Mouse (Mus musculus) gastrocnemius, postnatal 4 days (tissue): ENCODE results near the gene Crybb3. TPM values are rescaled to one million over a fixed set of nuclear protein-coding genes. Genes with fewer than 3 reads are reported as not detected.
"Not testable (repeated sequence)": the region's sequence is repeated elsewhere in the genome, so short reads cannot be mapped to it uniquely, and the experiment has no call there.

Experiments used
- DNase-seq, 2 experiments: peaks; one replicate each; pipeline ENCODE4 v3.0.0; 2021 to 2022; ENCODE audit warnings: low spot score in 2 of 2, mixed read lengths in 2 of 2
- long read RNA-seq, 2 experiments: library from polyadenylated mRNA; stranded (forward); transcript quantifications; one replicate each; pipeline ENCODE4 v2.0.0; 2021
- total RNA-seq, 2 experiments: library from RNA; stranded (reverse); gene quantifications; 2 replicates each; pipeline ENCODE4 v1.2.3; 2021

Gene Crybb3
- total RNA-seq = 1 to 10 TPM; 1.8 to 2.0 TPM
- long read RNA-seq, experiment 1, partial matches to known transcripts = 0 of 2 reads
- long read RNA-seq, experiment 1, other reads (novel, unspliced or antisense) = 1 of 2 reads
- long read RNA-seq, experiment 2 = 0 reads

- DNase-seq = peak in 1 of 2 experiments; percentile 41
These were observed at the start of gene Crybb3 for GRCm38 (mm10) chr5:113081439-113081838. Gene Crybb3 (minus strand): TSS chr5:113081584.

DNA sequence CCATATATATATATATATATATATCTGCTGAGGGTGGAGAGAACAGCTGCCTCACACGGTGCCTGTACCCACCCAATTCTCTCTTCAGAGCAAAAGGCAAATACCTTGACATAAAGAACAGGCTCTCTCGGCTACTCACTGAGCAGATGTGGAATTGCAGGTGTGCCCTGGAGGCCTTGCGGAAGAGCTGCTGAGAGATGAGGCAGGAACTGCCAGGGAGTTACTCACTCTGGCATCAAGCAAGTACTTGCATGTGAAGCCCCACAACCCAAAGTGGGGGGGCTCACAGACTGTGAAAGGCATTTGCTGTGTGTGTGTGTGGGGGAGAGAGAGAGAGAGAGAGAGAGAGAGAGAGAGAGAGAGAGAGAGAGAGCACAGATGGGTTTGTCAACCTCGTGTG, 47.0 kb upstream of the Crybb3 start:
- DNase-seq = no peak

DNA sequence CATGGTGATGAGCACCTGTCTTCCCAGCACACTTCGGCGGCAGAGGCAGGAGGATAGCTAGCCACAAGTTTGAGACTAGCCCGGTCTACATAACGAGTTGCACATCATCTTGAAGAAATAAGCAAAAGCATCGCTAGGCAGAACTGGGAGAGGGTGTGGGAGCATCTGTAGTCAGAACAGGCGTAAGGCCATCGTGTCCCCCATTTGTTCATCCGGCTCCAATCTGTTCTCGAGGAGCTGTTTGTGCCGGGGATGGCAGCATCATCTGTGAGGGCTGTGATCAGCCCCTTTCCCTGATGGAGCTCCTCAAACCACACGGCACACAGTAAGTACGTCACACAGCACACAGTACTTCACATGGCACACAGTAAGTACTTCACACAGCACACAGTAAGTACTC, 45.1 kb upstream of the Crybb3 start:
- no peak for DNase-seq

- DNase-seq = no peak
These were observed 42.3 kb upstream of the Crybb3 start for GRCm38 (mm10) chr5:113123693-113124092.

DNA sequence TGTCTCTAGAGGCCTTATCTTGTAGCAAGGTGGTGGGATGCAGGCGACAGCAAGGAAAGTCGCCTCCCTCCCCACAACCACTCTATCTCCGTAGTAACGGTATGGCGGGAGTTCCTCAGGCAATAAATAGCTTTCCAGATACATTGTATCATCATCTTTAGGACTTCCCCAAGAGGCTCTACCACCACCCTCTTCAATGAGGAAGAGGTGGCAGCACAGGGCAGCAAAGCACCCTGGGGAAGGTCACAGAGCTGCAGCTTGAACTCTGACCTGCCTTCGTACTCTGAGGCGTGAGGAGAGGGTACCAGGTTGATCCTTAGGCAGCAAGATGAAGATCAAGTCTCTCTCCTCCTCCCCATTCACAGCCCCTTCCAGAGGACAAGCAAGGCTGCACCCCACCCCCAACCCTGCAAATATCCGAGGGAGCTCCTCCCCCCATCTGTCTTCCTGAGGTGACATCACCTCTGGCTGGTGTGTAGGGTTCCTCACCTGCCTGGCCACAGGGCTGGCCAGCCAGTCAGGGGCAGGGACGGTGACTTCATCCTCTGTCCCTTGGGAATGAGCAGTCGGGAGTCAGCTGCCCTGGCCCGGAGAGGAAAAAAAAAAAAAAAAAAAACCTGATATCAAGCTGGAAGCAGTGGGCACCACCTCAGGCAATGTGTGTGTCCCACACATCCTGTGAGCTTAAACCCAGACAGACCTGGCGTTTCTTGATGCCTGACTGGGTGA, 41.1 kb upstream of the Crybb3 start:
- no peak for DNase-seq

DNA sequence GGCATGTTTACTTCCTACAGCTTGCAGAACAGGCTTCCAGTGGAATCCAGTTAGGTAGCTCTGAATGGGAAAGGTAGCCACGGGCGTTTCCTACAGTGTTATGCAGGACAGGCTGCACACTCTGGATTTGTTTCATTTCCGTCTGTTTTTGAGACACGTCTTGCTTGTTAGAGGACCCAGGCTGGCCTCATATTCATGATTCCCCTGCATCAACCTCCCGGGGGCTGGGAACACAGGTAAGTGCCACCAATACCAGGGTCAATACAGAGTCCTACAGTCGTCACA, 40.1 kb upstream of the Crybb3 start:
- no peak for DNase-seq

DNA sequence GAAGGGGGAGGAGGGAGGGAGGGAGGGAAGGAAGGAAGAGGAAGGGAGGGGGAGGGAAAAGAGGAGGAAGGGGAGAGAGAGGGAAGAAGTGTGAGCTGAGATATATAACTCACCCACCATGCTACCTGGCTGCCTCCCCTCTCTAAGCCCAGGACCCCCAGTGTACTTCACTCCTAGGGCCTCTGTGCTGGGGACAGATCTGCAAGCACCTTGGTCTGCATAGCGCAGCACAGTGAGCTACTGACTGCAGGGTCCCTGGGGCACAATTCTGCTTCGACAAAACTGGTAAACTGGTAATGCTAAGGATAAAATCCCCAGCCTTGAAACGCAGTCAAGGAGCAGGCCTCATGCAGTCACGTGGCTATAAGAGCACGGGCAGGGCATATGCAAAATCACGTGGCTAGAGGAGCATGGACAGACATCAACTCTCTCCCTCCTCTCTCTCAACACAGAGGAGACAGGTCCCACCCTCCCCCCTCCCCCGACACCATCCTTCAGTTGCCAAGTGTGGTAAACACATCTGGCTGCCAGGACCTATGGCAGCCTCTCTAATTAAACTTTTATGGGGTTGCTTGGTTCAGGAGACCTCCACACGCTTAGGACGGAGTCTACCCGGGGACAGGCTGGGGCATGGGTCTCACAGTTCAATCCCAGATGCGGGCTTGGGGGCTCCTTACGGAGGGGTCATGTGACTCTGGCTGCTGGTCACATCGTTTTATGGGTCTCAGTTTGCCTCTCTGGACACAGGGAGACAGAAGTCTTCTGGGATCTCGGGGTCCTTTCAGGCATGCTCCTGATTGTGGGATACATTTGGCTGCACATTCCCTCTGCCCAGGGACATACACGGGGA, 39.6 kb upstream of the Crybb3 start:
- DNase-seq = no peak

DNA sequence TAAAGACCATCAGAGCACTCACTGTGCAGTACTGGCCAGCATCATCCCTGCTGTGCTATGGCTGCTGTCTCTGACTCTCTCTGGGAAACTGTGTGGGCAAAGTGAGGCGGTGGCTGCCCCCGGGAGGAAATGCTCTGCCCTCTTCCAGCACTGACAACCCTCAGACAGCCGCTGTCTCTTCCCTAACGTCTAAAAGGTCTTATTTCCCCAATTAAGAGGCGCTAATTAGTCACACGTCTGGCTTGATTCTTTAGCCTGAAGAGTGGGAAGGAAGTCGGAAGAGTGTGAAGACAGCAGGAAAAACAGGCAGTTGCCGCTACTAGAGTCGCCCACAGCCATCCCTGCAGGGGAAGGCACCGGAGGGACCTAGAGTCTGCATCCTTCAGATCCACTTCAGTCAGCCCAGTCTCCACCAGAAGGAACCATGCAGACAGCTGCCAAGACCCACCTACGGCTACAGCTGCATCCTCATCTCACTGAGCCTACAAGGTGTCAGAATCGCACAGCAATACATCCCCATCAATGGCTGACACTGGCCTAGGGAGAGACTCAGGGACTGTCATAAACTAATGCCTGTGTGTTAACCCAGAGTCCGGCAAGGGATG, 38.6 kb upstream of the Crybb3 start:
- no peak for DNase-seq

DNA sequence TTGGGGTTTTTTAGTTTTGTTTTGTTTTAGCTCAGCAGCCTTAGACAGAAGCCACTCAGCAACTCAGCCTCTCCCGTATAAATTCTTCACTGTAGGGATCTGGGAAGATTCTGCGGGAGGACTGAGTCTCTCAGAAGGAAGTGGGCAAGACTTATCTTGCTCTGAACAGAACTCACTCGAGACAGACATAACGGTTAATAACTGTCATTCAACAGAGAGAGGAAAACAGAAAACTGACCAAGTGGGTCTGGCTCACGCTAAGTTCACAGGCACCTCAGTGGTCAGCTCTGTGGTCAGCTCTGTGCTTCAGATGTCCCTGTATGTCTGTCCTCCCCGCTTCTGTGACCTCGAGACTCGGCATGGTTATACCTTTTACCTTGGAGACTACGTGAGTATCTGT, 37.9 kb upstream of the Crybb3 start:
- DNase-seq = no peak

DNA sequence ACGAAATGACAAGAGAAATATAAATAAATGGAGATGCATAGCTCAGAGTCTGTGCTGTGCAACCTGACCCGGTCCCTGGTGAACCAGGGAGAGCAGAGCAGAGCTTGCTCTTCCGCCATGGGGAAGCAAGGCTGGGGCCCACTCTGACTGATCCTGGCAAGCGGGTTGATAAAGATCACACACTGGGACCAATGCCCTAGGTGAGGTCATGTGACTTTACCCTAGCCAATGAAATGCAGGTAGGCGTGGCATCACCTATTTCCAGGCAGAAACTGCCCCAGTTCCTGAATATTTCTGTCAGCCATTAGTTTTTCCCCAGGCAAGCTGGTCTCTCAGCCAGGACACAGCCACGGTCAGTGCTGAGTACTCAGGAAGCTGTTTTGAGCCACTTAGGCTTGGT, 37.3 kb upstream of the Crybb3 start:
- peak in 1 of 2 experiments; percentile 8 for DNase-seq

DNA sequence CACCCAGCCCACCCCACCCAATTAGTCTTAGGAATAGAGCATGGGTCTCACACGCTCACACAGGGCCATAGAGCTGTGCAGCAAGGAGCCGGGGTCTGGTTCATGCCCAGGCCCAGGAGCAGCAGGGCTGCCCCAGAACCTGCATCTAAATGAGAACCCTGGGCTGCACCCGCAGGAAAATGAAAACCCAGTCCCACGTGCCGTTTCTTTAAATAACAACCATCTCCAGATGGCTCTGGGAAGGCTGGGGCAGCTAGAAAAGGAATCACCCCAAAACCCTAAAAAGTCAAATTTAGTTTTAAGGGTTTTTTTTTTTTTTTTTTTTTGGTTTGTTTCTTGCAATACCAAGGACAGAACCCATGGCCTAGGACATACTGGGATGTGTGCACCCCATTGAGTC, 36.0 kb upstream of the Crybb3 start:
- DNase-seq = no peak

- DNase-seq = no peak
These were observed 34.5 kb upstream of the Crybb3 start for GRCm38 (mm10) chr5:113115896-113116295.

DNA sequence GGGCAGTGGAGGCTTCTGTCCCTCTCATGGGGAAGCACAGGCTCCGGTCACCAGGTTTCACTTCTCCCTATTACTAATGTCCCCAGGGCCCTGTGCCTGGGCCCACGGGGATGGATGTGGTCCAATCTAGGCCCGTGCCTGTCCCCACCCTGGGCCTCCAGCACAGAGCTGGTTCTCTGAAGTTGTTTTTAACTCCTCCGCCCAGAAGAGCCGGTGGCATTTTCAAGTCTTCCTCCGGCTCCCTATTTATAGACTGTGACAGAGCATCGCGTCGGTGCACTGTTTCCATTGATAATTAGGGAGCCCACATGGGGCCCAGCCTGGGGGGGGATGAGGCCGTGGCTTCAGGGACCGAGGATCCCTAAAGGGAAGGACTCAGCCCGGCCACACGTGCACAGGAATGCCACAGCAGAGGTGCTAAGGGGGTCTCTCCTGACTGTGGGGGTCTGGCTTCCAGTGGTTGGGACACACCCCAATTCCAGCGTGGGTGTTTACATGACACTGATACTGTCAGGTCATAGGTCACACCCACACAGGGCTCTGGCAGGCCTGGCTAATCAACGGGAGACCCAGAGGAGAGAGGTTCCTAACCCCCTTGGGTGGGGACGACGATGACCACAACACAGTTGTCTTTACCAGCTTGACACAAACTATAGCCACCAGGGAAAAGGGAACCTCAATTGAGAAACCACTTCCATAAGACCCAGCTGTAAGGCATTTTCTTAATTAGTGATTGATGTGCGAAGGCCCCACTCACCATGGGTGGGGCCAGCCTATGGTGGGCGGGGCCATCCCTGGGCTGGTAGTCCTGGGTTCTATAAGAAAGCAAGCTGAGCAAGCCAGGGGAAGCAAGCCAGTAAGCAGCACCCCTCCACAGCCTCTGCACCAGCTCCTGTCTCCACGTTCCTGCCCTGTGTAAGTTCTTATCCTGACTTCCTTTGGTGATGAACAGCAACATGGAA, 33.2 kb upstream of the Crybb3 start:
- no peak for DNase-seq

DNA sequence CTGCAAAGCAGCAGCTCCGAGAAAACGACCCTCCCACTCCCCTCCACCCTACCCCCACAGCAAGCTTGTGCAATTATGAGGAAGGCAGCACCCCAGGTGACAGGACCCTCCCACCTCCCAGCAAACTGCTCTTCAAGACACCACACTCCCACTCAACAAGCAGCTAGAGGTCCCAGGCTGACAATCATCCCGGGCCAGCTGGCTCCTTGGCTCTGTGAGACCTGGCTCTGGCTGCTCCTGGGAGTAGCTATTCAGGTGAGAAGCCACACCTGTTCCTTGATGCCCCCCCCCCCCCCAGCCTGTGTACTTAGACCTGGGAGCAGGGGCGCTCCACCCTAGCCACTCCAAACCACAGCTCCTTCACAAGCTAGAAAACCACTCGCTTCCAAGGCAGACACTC, 31.7 kb upstream of the Crybb3 start:
- no peak for DNase-seq

GRCm38 (mm10) chr5:113111336-113111735, 30.0 kb upstream of the Crybb3 start:
- DNase-seq = no peak

DNA sequence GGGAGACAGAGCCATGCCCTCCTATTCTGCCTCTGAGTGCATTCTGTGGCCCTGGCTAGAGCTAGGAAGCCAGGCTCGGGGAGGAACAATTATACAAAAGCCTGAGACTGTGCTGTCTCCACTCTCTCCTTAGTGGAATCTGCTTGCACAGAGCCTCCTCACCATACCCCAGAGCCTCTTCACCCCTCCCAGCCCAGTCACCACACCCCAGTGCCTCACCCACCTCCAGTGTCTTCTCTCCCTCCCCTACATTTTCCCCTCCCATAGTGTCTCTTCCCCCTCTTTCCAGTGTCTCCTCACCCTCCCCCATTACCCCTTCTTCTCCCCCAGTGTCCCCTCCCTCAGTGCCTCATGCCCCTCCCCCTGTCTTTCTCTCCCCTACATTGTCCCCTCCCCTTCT, 29.5 kb upstream of the Crybb3 start:
- no peak for DNase-seq

GRCm38 (mm10) chr5:113109651-113110050, 28.3 kb upstream of the Crybb3 start:
- not testable (repeated sequence) for DNase-seq

DNA sequence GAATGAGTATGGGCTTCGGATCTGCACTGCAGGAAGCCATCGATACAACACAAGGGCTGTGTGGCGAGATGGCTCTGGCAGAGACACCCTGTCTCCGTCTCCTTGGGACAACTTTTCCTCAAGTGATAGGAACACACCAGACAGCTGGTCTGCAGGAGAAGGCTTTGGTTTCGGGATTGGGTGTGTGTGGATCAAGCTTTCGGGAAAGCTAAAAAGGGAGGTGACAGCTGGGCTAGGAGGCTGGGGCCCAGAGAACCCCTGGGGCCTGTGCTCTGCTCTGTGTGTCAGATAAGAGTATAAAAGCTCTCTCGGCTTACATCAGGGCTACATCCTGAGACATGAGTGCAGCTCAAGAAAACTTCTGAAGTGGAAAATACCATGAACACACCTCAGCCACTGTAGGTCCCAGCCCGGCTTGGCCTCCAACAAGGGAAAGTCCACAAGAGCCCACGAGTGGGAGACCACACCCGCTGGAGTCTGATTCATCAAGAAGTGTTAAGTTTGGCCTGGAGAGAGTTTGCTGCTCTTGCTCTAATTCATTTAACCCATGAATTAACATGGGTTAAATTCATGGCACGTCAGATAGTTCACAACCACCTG, 26.9 kb upstream of the Crybb3 start:
- DNase-seq = no peak

DNA sequence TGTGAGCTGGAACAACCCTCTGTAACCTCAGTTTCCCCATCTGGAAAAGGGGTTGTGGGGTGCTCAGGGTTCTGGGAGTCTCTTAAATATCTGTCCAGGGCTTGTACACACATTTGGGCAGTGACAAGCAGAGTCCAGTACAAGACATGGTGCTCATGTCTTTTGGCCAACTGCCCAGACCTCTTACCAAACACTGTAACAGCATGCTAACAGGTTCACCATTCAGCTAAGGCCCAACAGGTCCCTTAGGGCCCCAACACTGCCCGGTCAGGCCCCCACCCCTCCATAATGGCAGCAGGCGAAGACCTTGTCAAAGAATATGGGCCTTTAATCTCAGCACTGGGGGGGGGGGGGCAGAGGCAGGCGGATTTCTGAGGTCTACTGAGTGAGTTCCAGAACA, 26.3 kb upstream of the Crybb3 start:
- no peak for DNase-seq

- no peak for DNase-seq
These were observed 25.2 kb upstream of the Crybb3 start for GRCm38 (mm10) chr5:113106594-113106993.

DNA sequence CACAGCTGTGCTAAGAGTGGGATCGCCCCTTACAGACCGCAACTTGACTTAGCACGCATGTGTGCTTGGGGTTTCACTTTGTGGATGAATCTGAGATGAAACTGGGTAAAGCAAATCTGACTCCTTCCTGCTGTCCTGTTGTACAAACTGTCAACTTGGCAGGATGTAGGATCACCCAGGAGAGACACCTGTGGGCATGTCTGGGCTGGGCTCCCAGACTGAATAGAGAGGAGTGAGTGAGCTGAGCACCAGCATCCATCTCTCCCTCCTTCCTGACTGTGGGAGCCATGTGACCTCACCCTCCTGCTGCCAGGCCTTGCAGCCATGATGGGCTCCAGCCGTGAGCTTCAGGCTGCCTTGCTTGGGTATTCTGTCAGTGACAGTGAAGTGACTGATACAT, 24.1 kb upstream of the Crybb3 start:
- no peak for DNase-seq
